Mouse (Mus musculus) hindbrain, postnatal 0 days (tissue): ENCODE results near the gene Tulp2. TPM values are rescaled to one million over a fixed set of nuclear protein-coding genes. Genes with fewer than 3 reads are reported as not detected.

Experiments used
- ATAC-seq: fragments of 200-750 bp; cut with Nextera tagmentation; 2 replicates; pipeline ENCODE4 v1.8.0; 2017; ENCODE audit warnings: mild to moderate bottlenecking, moderate TSS enrichment, moderate library complexity
- DNase-seq: peaks from one replicate; pipeline ENCODE4 v3.0.0-alpha.2; 2015; ENCODE audit warnings: low spot score
- H3K27ac ChIP-seq: fragments of 300-500 bp; sonication (generic); 2 replicates; pipeline ENCODE4 v1.5.1; 2014; ENCODE audit warnings: mild to moderate bottlenecking
- H3K27me3 ChIP-seq: fragments of 300-500 bp; sonication (generic); 2 replicates; pipeline ENCODE4 v1.6.1; 2014; ENCODE audit warnings: low read length, mixed read lengths; ENCODE audit not compliant: insufficient read depth
- H3K36me3 ChIP-seq: fragments of 300-500 bp; sonication (generic); 2 replicates; pipeline ENCODE4 v1.6.1; 2014; ENCODE audit warnings: low read length, mixed read lengths; ENCODE audit not compliant: insufficient read depth
- H3K4me1 ChIP-seq: fragments of 300-500 bp; sonication (generic); 2 replicates; pipeline ENCODE4 v1.6.1; 2014; ENCODE audit warnings: antibody characterized with exemption, low read length, mixed read lengths; ENCODE audit not compliant: insufficient read depth
- H3K4me2 ChIP-seq: fragments of 300-500 bp; sonication (generic); 2 replicates; pipeline ENCODE4 v1.6.1; 2014; ENCODE audit warnings: low read depth, mild to moderate bottlenecking, low read length, moderate library complexity, mixed read lengths
- H3K4me3 ChIP-seq: fragments of 300-500 bp; sonication (generic); 2 replicates; pipeline ENCODE4 v1.5.1; 2014; ENCODE audit warnings: low read length
- H3K9ac ChIP-seq: fragments of 300-500 bp; sonication (generic); replicated peaks from 2 replicates; pipeline ENCODE4 v1.6.1; 2014; ENCODE audit warnings: mild to moderate bottlenecking, low read length, moderate library complexity, mixed read lengths
- H3K9me3 ChIP-seq: fragments of 300-500 bp; sonication (generic); 2 replicates; pipeline ENCODE4 v1.6.1; 2016; ENCODE audit warnings: low read length, mixed read lengths
- CTCF ChIP-seq: IDR thresholded peaks from 2 replicates; pipeline ENCODE4 v1.5.1; 2016; ENCODE audit warnings: antibody characterized with exemption, control low read depth, low read depth
- WGBS: fragments of 180-500 bp; shearing (Covaris S2); extraction: QIAGEN DNeasy Blood & Tissue Kit; methylation state at CpG from one replicate; pipeline ENCODE4 v1.1.7; 2014; 5-methylcytosine and 5-hydroxymethylcytosine counted together
- polyA plus RNA-seq: library from polyadenylated mRNA; unstranded; fragments of >200 nt; fragmentation: Nextera tagmentation; extraction: Ambion mirVana; gene quantifications from 2 replicates; pipeline ENCODE4 v1.2.1, GENCODE M21; 2015
- total RNA-seq: library from RNA; depleted of rRNA; stranded (reverse); fragments of >200 nt; gene quantifications from 2 replicates; pipeline ENCODE4 v1.2.3, GENCODE M21; 2014

Tulp2 gene
- total and polyA plus RNA-seq, 2 experiments from 2014 or later = 0.21 TPM

GRCm38 (mm10) chr7:45537602-45538001, 55.9 kb downstream of the Tulp2 start:
- Histone ChIP-seq H3K9me3 (no peaks in the 10 kb centered on the region), H3K4me1 (peaks cover 5% of the 10 kb centered on the region; the same call in 1 of the 2 replicates), H3K27me3 (no peaks in the 10 kb centered on the region), H3K9ac (peak overlapping the region; percentile 66), H3K4me3 (peak overlapping the region; percentile 45), H3K27ac (peak overlapping the region; percentile 61; the same call in 1 of the 2 replicates), H3K4me2 (peak overlapping the region; percentile 75), H3K36me3 (no peaks in the 10 kb centered on the region)
- 79% methylated on average over 10 of the region's 10 CpGs for WGBS
- ATAC-seq (0 out of 2 replicates have a peak, but pooled peaks have one; percentile 6), DNase-seq (no peak)
- TF ChIP-seq CTCF = no peak

- TF ChIP-seq CTCF = peak; percentile 62
- ATAC-seq (peak; percentile 91), DNase-seq (peak; percentile 87)
- Histone ChIP-seq H3K4me1 (peaks cover 5% of the 10 kb centered on the region; the same call in 1 of the 2 replicates), H3K9me3 (no peaks in the 10 kb centered on the region), H3K9ac (peak overlapping the region; percentile 66), H3K36me3 (no peaks in the 10 kb centered on the region), H3K4me3 (peak overlapping the region; percentile 45), H3K27me3 (no peaks in the 10 kb centered on the region), H3K4me2 (peak overlapping the region; percentile 75), H3K27ac (peak overlapping the region; percentile 61)
- WGBS = 2% methylated on average over 28 of the region's 29 CpGs
Observed at GRCm38 (mm10) chr7:45538163-45539041, 56.7 kb downstream of the Tulp2 start.

GRCm38 (mm10) chr7:45539095-45539494, 57.4 kb downstream of the Tulp2 start:
- Histone ChIP-seq H3K27me3 (no peaks in the 10 kb centered on the region), H3K4me2 (no peak overlapping the region), H3K27ac (no peak overlapping the region), H3K4me3 (no peak overlapping the region), H3K9me3 (no peaks in the 10 kb centered on the region), H3K9ac (no peak overlapping the region), H3K36me3 (no peaks in the 10 kb centered on the region), H3K4me1 (peaks cover 5% of the 10 kb centered on the region; the same call in 1 of the 2 replicates)
- DNase-seq (no peak), ATAC-seq (no peak)
- TF ChIP-seq CTCF = no peak
- 80% methylated on average over 3 of the region's 3 CpGs for WGBS

- peaks cover 5% of the 10 kb centered on the region; the same call in 1 of the 2 replicates for H3K4me1 ChIP-seq
- H3K9me3 ChIP-seq = no peaks in the 10 kb centered on the region
- ATAC-seq (no peak), DNase-seq (no peak)
- no peak overlapping the region for H3K4me3 ChIP-seq
- TF ChIP-seq CTCF = no peak
- no peak overlapping the region for H3K4me2 ChIP-seq
- WGBS = 55% methylated on average over 2 of the region's 2 CpGs
- no peak overlapping the region for H3K9ac ChIP-seq
- no peaks in the 10 kb centered on the region for H3K36me3 ChIP-seq
- no peaks in the 10 kb centered on the region for H3K27me3 ChIP-seq
- no peak overlapping the region for H3K27ac ChIP-seq
Observed at GRCm38 (mm10) chr7:45540213-45540612, 58.5 kb downstream of the Tulp2 start.

GRCm38 (mm10) chr7:45544525-45544924, 62.8 kb downstream of the Tulp2 start:
- Histone ChIP-seq H3K36me3 (no peaks in the 10 kb centered on the region), H3K4me3 (no peak overlapping the region), H3K27me3 (no peaks in the 10 kb centered on the region), H3K9me3 (no peaks in the 10 kb centered on the region), H3K4me1 (no peaks in the 10 kb centered on the region), H3K27ac (no peak overlapping the region), H3K4me2 (no peak overlapping the region), H3K9ac (no peak overlapping the region)
- ATAC-seq = no peak
- TF ChIP-seq CTCF = no peak
- no peak for DNase-seq
- 89% methylated on average over 1 of the region's 1 CpGs for WGBS

DNA sequence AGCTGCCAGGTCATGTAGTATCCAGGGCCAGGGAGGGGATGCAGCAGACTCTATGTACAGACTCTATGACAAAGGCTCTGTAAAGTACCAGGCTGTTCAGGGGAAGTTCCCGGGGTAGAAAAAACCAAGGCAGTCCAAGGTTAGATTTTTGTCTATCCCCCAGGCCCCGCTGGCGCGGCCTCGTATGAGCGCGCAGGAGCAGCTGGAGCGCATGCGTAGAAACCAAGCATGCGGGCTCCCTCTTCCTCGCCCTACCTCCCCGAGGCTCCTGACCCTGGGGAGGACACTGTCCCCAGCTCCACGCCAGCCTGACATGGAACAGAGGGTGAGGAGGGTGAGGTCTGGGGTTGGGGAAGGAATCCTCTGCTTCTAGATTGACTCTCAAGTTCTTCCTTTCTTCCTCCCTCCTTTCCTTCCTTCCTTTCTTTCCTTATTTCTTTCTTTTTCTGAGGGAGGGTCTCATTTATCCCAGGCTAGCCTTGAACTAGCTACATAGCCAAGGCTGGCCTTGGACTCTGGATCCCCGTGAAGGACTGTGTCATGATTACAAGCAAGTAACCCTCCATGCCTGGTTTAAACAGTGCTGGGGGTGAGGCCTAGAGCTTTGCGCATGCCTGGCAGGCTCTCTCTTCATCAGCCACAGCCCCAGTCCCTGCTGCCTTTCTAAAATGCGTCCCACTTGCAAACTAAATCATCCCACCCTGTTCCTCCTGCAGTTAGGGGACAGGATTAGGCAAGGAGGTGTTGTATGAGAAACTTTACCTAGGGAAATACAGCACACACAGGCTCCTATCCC, 68.2 kb downstream of the Tulp2 start:
- Histone ChIP-seq H3K36me3 (no peaks in the 10 kb centered on the region), H3K4me3 (no peak overlapping the region), H3K9me3 (no peaks in the 10 kb centered on the region), H3K4me1 (no peaks in the 10 kb centered on the region), H3K4me2 (no peak overlapping the region), H3K27me3 (no peaks in the 10 kb centered on the region), H3K27ac (no peak overlapping the region), H3K9ac (no peak overlapping the region)
- TF ChIP-seq CTCF = no peak
- WGBS = 88% methylated on average over 16 of the region's 16 CpGs
- DNase-seq (no peak), ATAC-seq (no peak)
